33 mouse cellular contexts compared by ENCODE assay signal in the genomic region with DNA sequence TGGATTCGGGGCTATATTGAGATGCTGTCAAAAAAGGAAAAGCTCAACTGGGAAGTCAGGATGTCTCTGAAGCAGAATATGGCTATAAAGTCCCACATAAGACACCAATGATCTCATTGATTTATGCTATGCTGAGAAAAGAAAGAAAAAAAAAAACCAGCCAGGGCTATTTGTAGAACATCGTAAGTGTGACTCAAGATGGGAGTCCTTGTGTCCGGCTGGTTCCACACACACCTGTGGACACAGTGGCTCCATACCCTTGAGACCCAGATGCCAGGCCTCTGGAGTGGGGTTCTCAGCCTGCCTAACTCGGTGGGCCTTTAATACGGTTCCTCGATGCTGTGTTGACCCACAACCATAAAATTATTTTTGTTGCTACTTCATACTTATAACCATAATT. TPM values are rescaled to one million over a fixed set of nuclear protein-coding genes. Genes with fewer than 3 reads are reported as not detected.
"Had no signal": no experiment of that assay in that cellular context is flagged by ENCODE, and none has a peak within 500 bp of the region (broad histone marks: within the 10 kb centered on the region; RNA-seq: fewer than 3 reads in every experiment).

No protein-coding gene starts in this region.

- H3K9ac ChIP-seq: embryonic facial prominence, embryonic 12.5 days; embryonic facial prominence, embryonic 13.5 days; embryonic facial prominence, embryonic 15.5 days; forebrain, embryonic 12.5 days; forebrain, embryonic 13.5 days; forebrain, embryonic 15.5 days; forebrain, postnatal 0 days had no signal

- H3K27ac ChIP-seq: embryonic facial prominence, embryonic 10.5 days; embryonic facial prominence, embryonic 12.5 days; embryonic facial prominence, embryonic 13.5 days; embryonic facial prominence, embryonic 15.5 days; forebrain, embryonic 10.5 days; forebrain, embryonic 12.5 days; forebrain, embryonic 13.5 days; forebrain, embryonic 15.5 days; gastrocnemius, adult 2 months; heart, adult 2 months had no signal

- H3K4me2 ChIP-seq: embryonic facial prominence, embryonic 12.5 days; embryonic facial prominence, embryonic 13.5 days; embryonic facial prominence, embryonic 15.5 days; forebrain, embryonic 12.5 days; forebrain, embryonic 13.5 days; forebrain, embryonic 15.5 days had no signal

- H3K36me3 ChIP-seq: embryonic facial prominence, embryonic 12.5 days; embryonic facial prominence, embryonic 13.5 days; embryonic facial prominence, embryonic 15.5 days; forebrain, embryonic 12.5 days; forebrain, embryonic 15.5 days had no signal

- DNase-seq: cerebellum, adult 8-10 months; cerebellum, adult 9-11 months; cerebellum, postnatal 10 days; cerebellum, postnatal 14 days; cerebellum, postnatal 25 days; cerebellum, postnatal 36 days; embryo, embryonic 11 days; forebrain, postnatal 0 days; gastrocnemius, adult 2 months; gastrocnemius, postnatal 10 days; gastrocnemius, postnatal 14 days; gastrocnemius, postnatal 25 days; gastrocnemius, postnatal 36 days; heart, adult 11 months; heart, adult 18-20 months; heart, adult 2 months had no signal

- H3K4me3 ChIP-seq: embryonic facial prominence, embryonic 10.5 days; embryonic facial prominence, embryonic 12.5 days; embryonic facial prominence, embryonic 13.5 days; embryonic facial prominence, embryonic 15.5 days; erythroblast, embryonic 14.5 days; forebrain, embryonic 10.5 days; forebrain, embryonic 12.5 days; forebrain, embryonic 13.5 days; forebrain, embryonic 15.5 days; gastrocnemius, adult 2 months; heart, adult 2 months had no signal

- H3K9me3 ChIP-seq: embryonic facial prominence, embryonic 10.5 days; embryonic facial prominence, embryonic 12.5 days; embryonic facial prominence, embryonic 13.5 days; embryonic facial prominence, embryonic 15.5 days; forebrain, embryonic 10.5 days; forebrain, embryonic 12.5 days; forebrain, embryonic 13.5 days; forebrain, embryonic 15.5 days had no signal

- H3K27me3 ChIP-seq: embryonic facial prominence, embryonic 12.5 days; embryonic facial prominence, embryonic 13.5 days; forebrain, embryonic 12.5 days; forebrain, embryonic 13.5 days; forebrain, embryonic 15.5 days had no signal

RNA-seq across cellular contexts. Expression of gene Cfap74, which starts 3.1 kb away (rescaled TPM):
- total RNA-seq: granulocyte monocyte progenitor cell, adult 5-6 weeks had no signal
- polyA plus RNA-seq: erythroblast, embryonic 14.5 days had no signal

RNA-seq across cellular contexts. Expression of gene Gabrd, which starts 14.2 kb away (rescaled TPM):
- total RNA-seq: granulocyte monocyte progenitor cell, adult 5-6 weeks; heart, adult 18-20 months; heart, adult 2 months; heart, adult 8-10 months had no signal
- polyA plus RNA-seq: embryonic facial prominence, embryonic 10.5 days; embryonic facial prominence, embryonic 11.5 days; embryonic facial prominence, embryonic 12.5 days; embryonic facial prominence, embryonic 13.5 days; embryonic facial prominence, embryonic 14.5 days; erythroblast, embryonic 14.5 days; forebrain, embryonic 10.5 days; forebrain, embryonic 11.5 days; forebrain, embryonic 12.5 days had no signal

RNA-seq across cellular contexts. Expression of gene Prkcz, which starts 51.0 kb away (rescaled TPM):
- total RNA-seq: common myeloid progenitor, adult 5-6 weeks; granulocyte monocyte progenitor cell, adult 5-6 weeks had no signal

RNA-seq across cellular contexts. Expression of gene Tmem52, which starts 56.8 kb away (rescaled TPM):
- total RNA-seq: common myeloid progenitor, adult 5-6 weeks; granulocyte monocyte progenitor cell, adult 5-6 weeks had no signal
- polyA plus RNA-seq: embryonic facial prominence, embryonic 10.5 days; embryonic facial prominence, embryonic 11.5 days; embryonic facial prominence, embryonic 12.5 days; erythroblast, embryonic 14.5 days; forebrain, embryonic 10.5 days; forebrain, embryonic 11.5 days; forebrain, embryonic 12.5 days; forebrain, embryonic 14.5 days; forebrain, embryonic 16.5 days had no signal
